Mouse (Mus musculus) CH12.LX (cell line): Measurements from ENCODE around the gene Slc47a2. TPM values are rescaled to one million over a fixed set of nuclear protein-coding genes. Genes with fewer than 3 reads are reported as not detected.

Experiments
- DNase-seq: peaks from one replicate; pipeline ENCODE4 v3.0.0-alpha.2; 2013; ENCODE audit errors: extremely low read depth
- H3K27ac ChIP-seq: 2 replicates; pipeline ENCODE4 v1.5.1; 2012; ENCODE audit warnings: low read depth, mild to moderate bottlenecking, control low read depth, moderate library complexity; ENCODE audit not compliant: insufficient read depth
- H3K27me3 ChIP-seq: replicated peaks from 2 replicates; pipeline ENCODE3; 2012; ENCODE audit warnings: inconsistent platforms
- H3K36me3 ChIP-seq, 2 experiments: replicated peaks in 1 of 2; 2 replicates each; pipeline versions ENCODE3 to v1.6.1; 2012; ENCODE audit warnings: inconsistent platforms in 1 of 2, low read length in 1 of 2, mild to moderate bottlenecking in 1 of 2, mixed read lengths in 1 of 2, moderate library complexity in 1 of 2; ENCODE audit not compliant: control insufficient read depth in 1 of 2, insufficient read depth in 1 of 2
- H3K4me1 ChIP-seq, 2 experiments: 2 replicates each; pipeline ENCODE4 v1.6.1; 2012; ENCODE audit warnings: inconsistent platforms in 1 of 2, moderate library complexity in 1 of 2; ENCODE audit not compliant: insufficient read depth in 2 of 2, control insufficient read depth in 1 of 2
- H3K4me2 ChIP-seq: 2 replicates; pipeline ENCODE4 v1.6.1; 2012; ENCODE audit warnings: low read depth, mild to moderate bottlenecking, control low read depth; ENCODE audit not compliant: poor library complexity, insufficient read depth, severe bottlenecking
- H3K4me3 ChIP-seq, 3 experiments: fragments of 150-350 bp in 1 of 3; sonication (generic) in 1 of 3; replicated peaks in 1 of 3; 2 replicates each; pipeline versions ENCODE3 to v1.5.1; 2011 to 2012; ENCODE audit warnings: low read depth in 2 of 3, low read length in 2 of 3, mild to moderate bottlenecking in 2 of 3, moderate library complexity in 2 of 3, control low read depth in 1 of 3, improper control_type of control experiment in 1 of 3, inconsistent platforms in 1 of 3, mixed read lengths in 1 of 3; ENCODE audit not compliant: poor library complexity in 1 of 3
- H3K79me2 ChIP-seq: replicated peaks from 2 replicates; pipeline ENCODE4 v1.6.1; 2012; ENCODE audit warnings: mild to moderate bottlenecking, moderate library complexity; ENCODE audit not compliant: control insufficient read depth, poor library complexity, insufficient read depth, severe bottlenecking; ENCODE audit errors: extremely low read depth
- H3K9ac ChIP-seq: 2 replicates; pipeline ENCODE4 v1.6.1; 2012; ENCODE audit warnings: low read depth, mild to moderate bottlenecking, control low read depth, moderate library complexity; ENCODE audit not compliant: insufficient read depth
- H3K9me3 ChIP-seq: replicated peaks from 2 replicates; pipeline ENCODE3; 2012; ENCODE audit warnings: low read length, inconsistent platforms, mixed read lengths
- BHLHE40 ChIP-seq: IDR thresholded peaks from 2 replicates; pipeline ENCODE4 v1.6.1; 2011; ENCODE audit warnings: mild to moderate bottlenecking, low read depth, low read length, improper control_type of control experiment
- CHD1 ChIP-seq: IDR thresholded peaks from 2 replicates; pipeline ENCODE4 v1.6.1; 2012; ENCODE audit warnings: low read depth, low read length, improper control_type of control experiment, inconsistent platforms
- CHD2 ChIP-seq: IDR thresholded peaks from 2 replicates; pipeline ENCODE4 v1.6.1; 2011; ENCODE audit warnings: low read length, improper control_type of control experiment
- E2F4 ChIP-seq: IDR thresholded peaks from 2 replicates; pipeline ENCODE4 v1.6.1; 2011; ENCODE audit warnings: low read depth, low read length, improper control_type of control experiment; ENCODE audit not compliant: insufficient replicate concordance
- EP300 ChIP-seq: IDR thresholded peaks from 2 replicates; pipeline ENCODE4 v1.6.1; 2011; ENCODE audit warnings: low read length, improper control_type of control experiment
- GABPA ChIP-seq: IDR thresholded peaks from 2 replicates; pipeline ENCODE4 v1.6.1; 2012; ENCODE audit warnings: low read depth, low read length, improper control_type of control experiment, inconsistent platforms; ENCODE audit not compliant: insufficient replicate concordance
- JUN ChIP-seq: IDR thresholded peaks from 2 replicates; pipeline ENCODE4 v1.6.1; 2011; ENCODE audit warnings: low read depth, mild to moderate bottlenecking, low read length, improper control_type of control experiment, moderate library complexity; ENCODE audit not compliant: insufficient read depth
- JUND ChIP-seq: conservative IDR thresholded peaks from 2 replicates; pipeline ENCODE4 v1.6.1; 2011; ENCODE audit warnings: low read depth, low read length, improper control_type of control experiment
- MAX ChIP-seq: IDR thresholded peaks from 2 replicates; pipeline ENCODE4 v1.6.1; 2011; ENCODE audit warnings: low read length, improper control_type of control experiment
- MEF2A ChIP-seq: IDR thresholded peaks from 2 replicates; pipeline ENCODE4 v1.6.1; 2014; ENCODE audit warnings: low read depth, mild to moderate bottlenecking, inconsistent platforms, low read length, improper control_type of control experiment, borderline replicate concordance
- MXI1 ChIP-seq: IDR thresholded peaks from 2 replicates; pipeline ENCODE4 v1.6.1; 2011; ENCODE audit warnings: mild to moderate bottlenecking, low read depth, low read length, improper control_type of control experiment
- NELFE ChIP-seq: IDR thresholded peaks from 2 replicates; pipeline ENCODE4 v1.6.1; 2011; ENCODE audit warnings: low read depth, low read length, improper control_type of control experiment
- PAX5 ChIP-seq: IDR thresholded peaks from 2 replicates; pipeline ENCODE4 v1.6.1; 2012; ENCODE audit warnings: low read length, inconsistent platforms, mixed read lengths
- POLR2AphosphoS2 ChIP-seq: IDR thresholded peaks from 2 replicates; pipeline ENCODE4 v1.6.1; 2011; ENCODE audit warnings: low read depth, low read length, improper control_type of control experiment
- TBP ChIP-seq: conservative IDR thresholded peaks from 2 replicates; pipeline ENCODE4 v1.6.1; 2011; ENCODE audit warnings: low read depth, low read length, improper control_type of control experiment
- USF1 ChIP-seq: IDR thresholded peaks from 2 replicates; pipeline ENCODE4 v1.6.1; 2014; ENCODE audit warnings: low read depth, mild to moderate bottlenecking, inconsistent platforms, low read length, improper control_type of control experiment
- ZMIZ1 ChIP-seq: IDR thresholded peaks from 2 replicates; pipeline ENCODE4 v1.6.1; 2012; ENCODE audit warnings: low read depth, mild to moderate bottlenecking, inconsistent platforms, low read length, improper control_type of control experiment
- ZNF384 ChIP-seq: IDR thresholded peaks from 2 replicates; pipeline ENCODE4 v1.6.1; 2012; ENCODE audit warnings: low read depth, low read length, improper control_type of control experiment, inconsistent platforms
- dilution Hi-C: fragments of 300-500 bp; cut with MboI; formaldehyde crosslinking; loops from 2 replicates; pipeline ENCODE4 v1.14.3; 2020; ENCODE audit warnings: low sequenced_read_pairs; ENCODE audit not compliant: extremely low pct_unique_long_range_greater_than_20kb, extremely low pct_ligation_motif_present
- in situ Hi-C: fragments of 300-500 bp; cut with MboI; formaldehyde crosslinking; loops from 3 replicates; pipeline ENCODE4 v1.14.3; 2019; ENCODE audit warnings: low sequenced_read_pairs, low pct_ligation_motif_present, low pct_unique_long_range_greater_than_20kb, mixed read lengths
- polyA plus RNA-seq: library from polyadenylated mRNA; unstranded; fragments of >175 nt; gene quantifications from 2 replicates; pipeline ENCODE4 v1.2.1, GENCODE M21; 2012; ENCODE audit warnings: low read depth; ENCODE audit not compliant: insufficient read length
- total RNA-seq, 2 experiments: library from RNA; depleted of rRNA; stranded (reverse); fragments of 300-350 nt in 1 of 2; fragments of >200 nt in 1 of 2; gene quantifications; 2 replicates each; pipeline ENCODE4 v1.2.3; 2012 to 2014

Slc47a2 gene
- total and polyA plus RNA-seq, 3 experiments: 0.08 to 0.68 (median 0.39) TPM

DNA sequence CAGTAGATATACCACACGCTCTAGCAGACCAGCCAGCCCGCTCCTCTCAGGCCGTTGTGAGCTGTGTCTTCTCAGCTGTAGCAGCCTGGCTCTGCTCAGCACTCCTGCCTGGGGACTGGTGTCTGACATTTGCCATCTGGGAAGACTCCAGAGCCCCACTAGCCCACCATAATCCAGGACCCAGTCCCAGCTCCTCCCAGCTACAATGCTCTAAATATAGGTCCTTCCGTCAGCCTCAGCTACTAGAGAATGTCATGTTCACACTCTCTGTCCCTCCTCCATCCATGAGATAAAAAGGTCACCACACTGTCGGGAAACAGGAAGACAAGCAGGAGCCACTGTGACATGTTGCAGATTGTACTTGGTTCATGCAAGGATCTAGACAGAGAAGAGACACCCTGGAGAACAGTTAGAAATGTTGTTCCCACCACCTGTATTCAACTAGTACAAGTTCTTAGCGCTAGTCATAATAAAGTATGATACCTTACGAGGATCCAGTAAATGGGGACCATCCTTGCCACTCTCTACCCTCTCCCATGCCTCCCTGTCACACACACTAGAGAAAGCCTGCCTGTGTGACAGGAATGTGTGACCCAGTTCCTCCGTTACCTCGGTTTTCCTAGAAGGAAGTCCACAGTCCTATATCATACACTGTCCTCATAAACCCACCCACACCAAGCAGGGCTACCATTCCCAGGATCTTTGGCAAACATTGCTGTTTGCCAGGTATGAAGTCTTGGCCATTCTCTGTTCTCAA lies 24.0 kb upstream of the Slc47a2 start:
- dilution Hi-C loops: no loop called here
- H3K27ac ChIP-seq: no peak overlapping the region

DNA sequence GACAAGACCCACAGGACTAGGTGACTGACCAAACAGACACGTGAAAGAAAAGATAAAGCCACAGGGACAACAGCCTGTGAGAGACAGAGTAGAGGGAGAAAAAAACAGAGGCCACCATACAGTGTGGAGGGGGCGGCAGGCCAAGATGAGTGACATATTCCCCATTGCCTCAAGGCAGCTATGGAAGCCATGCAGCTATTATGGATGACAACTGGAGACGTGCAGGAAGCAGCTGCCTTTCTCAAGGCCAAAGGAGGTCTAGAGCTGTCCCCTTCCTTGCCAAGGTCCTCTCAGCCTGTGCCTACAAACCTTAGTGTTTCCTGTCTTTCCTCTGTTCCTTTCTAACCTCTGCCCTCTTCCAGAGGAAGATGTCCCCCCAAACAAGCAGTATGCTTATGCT lies 23.3 kb upstream of the Slc47a2 start:
- dilution Hi-C loops (no loop called here), in situ Hi-C loops (no loop called here)
- H3K27ac ChIP-seq: no peak overlapping the region
- no peaks in the 10 kb centered on the region for H3K9me3 ChIP-seq
- no peak overlapping the region for H3K4me3 ChIP-seq
- no peaks in the 10 kb centered on the region for H3K4me1 ChIP-seq
- no peak for TF ChIP-seq USF1
- TF ChIP-seq PAX5: no peak
- TF ChIP-seq MXI1: no peak
- no peak for TF ChIP-seq MEF2A
- no peak for TF ChIP-seq CHD2
- no peak for TF ChIP-seq ZNF384
- TF ChIP-seq CHD1: no peak
- TF ChIP-seq TBP: no peak
- DNase-seq: no peak
- H3K9ac ChIP-seq: no peak overlapping the region
- peaks cover 9% of the 10 kb centered on the region for H3K27me3 ChIP-seq
- H3K4me2 ChIP-seq: no peak overlapping the region
- no peaks in the 10 kb centered on the region for H3K79me2 ChIP-seq
- H3K36me3 ChIP-seq: peaks cover 36 to 88% of the 10 kb centered on the region in 2 experiments

More for the DNA sequence above, 24.0 kb upstream of the Slc47a2 start:
- Histone ChIP-seq H3K9ac (no peak overlapping the region), H3K9me3 (no peaks in the 10 kb centered on the region), H3K4me2 (no peak overlapping the region), H3K27me3 (peaks cover 9% of the 10 kb centered on the region), H3K79me2 (no peaks in the 10 kb centered on the region), H3K36me3 (peaks cover 38 to 89% of the 10 kb centered on the region in 2 experiments), H3K4me3 (no peak overlapping the region)
- in situ Hi-C loops: no loop called here
- no peak for DNase-seq
- TF ChIP-seq E2F4: no peak
- TF ChIP-seq POLR2AphosphoS2: no peak
- no peak for TF ChIP-seq BHLHE40
- no peak for TF ChIP-seq MAX
- TF ChIP-seq, all 38 proteins: peak for 0
- no peaks in the 10 kb centered on the region for H3K4me1 ChIP-seq

DNA sequence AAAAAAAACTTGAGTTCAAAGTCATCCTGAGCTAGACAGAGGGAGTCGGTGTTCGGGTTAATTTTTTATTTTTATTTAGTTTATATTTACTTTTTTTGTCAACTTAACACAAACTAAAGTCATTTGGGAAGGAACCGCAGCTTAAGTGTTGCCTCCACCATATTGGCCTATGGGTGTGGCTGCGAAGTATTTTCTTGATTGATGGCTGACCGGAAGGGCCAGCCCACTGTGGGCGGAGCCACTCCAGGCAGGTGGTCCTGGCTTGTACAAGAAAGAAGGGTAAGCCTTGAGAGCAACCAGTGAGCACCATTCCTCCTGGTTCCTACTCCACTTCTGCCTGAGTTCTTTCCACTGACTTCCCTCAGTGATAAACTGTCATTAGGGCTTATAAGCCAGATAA lies 21.4 kb upstream of the Slc47a2 start:
- peaks cover 3% of the 10 kb centered on the region for H3K27me3 ChIP-seq
- peaks cover 28 to 81% of the 10 kb centered on the region in 2 experiments for H3K36me3 ChIP-seq
- no peak for DNase-seq
- no peaks in the 10 kb centered on the region for H3K4me1 ChIP-seq
- in situ Hi-C loops: no loop called here
- H3K79me2 ChIP-seq: no peaks in the 10 kb centered on the region
- no peak overlapping the region for H3K4me2 ChIP-seq
- dilution Hi-C loops: no loop called here
- H3K27ac ChIP-seq: no peak overlapping the region
- TF ChIP-seq MXI1 (no peak), JUN (no peak), JUND (no peak), ZMIZ1 (no peak), USF1 (no peak), GABPA (no peak), TBP (no peak), EP300 (no peak), CHD1 (no peak), NELFE (no peak)
- no peaks in the 10 kb centered on the region for H3K9me3 ChIP-seq
- no peak overlapping the region for H3K9ac ChIP-seq
- no peak overlapping the region for H3K4me3 ChIP-seq
